Mouse (Mus musculus) adrenal gland, adult (tissue): ENCODE results near the gene Arf5.
A peak's percentile ranks its signal among the peaks of the same experiment; 100 is the strongest.

Experiments used
- DNase-seq, 2 experiments: peaks; one replicate each; pipeline ENCODE4 v3.0.0; 2022 to 2023; ENCODE audit warnings: low spot score in 1 of 2; ENCODE audit not compliant: inconsistent age in 2 of 2

Arf5 gene

GRCm38 (mm10) chr6:28423313-28423712 lies at the start of gene Arf5:
Gene Arf5 (plus strand): TSS chr6:28423560.
- peak; percentile 95 to 99 for DNase-seq

- DNase-seq: no peak
These were observed 41.4 kb upstream of the Arf5 start for GRCm38 (mm10) chr6:28381983-28382382.

GRCm38 (mm10) chr6:28385169-28385568 lies 38.2 kb upstream of the Arf5 start:
- DNase-seq: no peak

GRCm38 (mm10) chr6:28389038-28389437 lies 34.3 kb upstream of the Arf5 start:
- no peak for DNase-seq

- no peak for DNase-seq
These were observed 27.1 kb upstream of the Arf5 start for GRCm38 (mm10) chr6:28396051-28396852.

- peak in 1 of 2 experiments; percentile 55 for DNase-seq
These were observed 26.4 kb upstream of the Arf5 start for GRCm38 (mm10) chr6:28396853-28397457.

GRCm38 (mm10) chr6:28397681-28398203 lies 25.6 kb upstream of the Arf5 start, which contains the start of gene Zfp800:
Gene Zfp800 (minus strand): TSS chr6:28398005.
- peak in 1 of 2 experiments; percentile 60 for DNase-seq

- DNase-seq: no peak
These were observed 24.6 kb upstream of the Arf5 start for GRCm38 (mm10) chr6:28398726-28399125.

GRCm38 (mm10) chr6:28399791-28400190 lies 23.6 kb upstream of the Arf5 start:
- no peak for DNase-seq

GRCm38 (mm10) chr6:28410053-28410452 lies 13.3 kb upstream of the Arf5 start:
- DNase-seq: peak; percentile 31 to 65

GRCm38 (mm10) chr6:28411236-28411635 lies 12.1 kb upstream of the Arf5 start:
- peak in 1 of 2 experiments; percentile 17 for DNase-seq

GRCm38 (mm10) chr6:28416981-28417380 lies 6.4 kb upstream of the Arf5 start:
- DNase-seq: no peak

GRCm38 (mm10) chr6:28418449-28418848 lies 4.9 kb upstream of the Arf5 start:
- DNase-seq: peak; percentile 75 to 90

GRCm38 (mm10) chr6:28419673-28420072 lies 3.7 kb upstream of the Arf5 start:
- peak in 1 of 2 experiments; percentile 65 for DNase-seq

- DNase-seq: peak in 1 of 2 experiments; percentile 35
These were observed 3.0 kb upstream of the Arf5 start for GRCm38 (mm10) chr6:28420361-28420760.

GRCm38 (mm10) chr6:28420865-28421264 lies 2.5 kb upstream of the Arf5 start:
- peak in 1 of 2 experiments; percentile 27 for DNase-seq

GRCm38 (mm10) chr6:28421469-28422000 lies 1.8 kb upstream of the Arf5 start:
- peak; percentile 97 to 99 for DNase-seq

GRCm38 (mm10) chr6:28422651-28423290 lies 589 bp upstream of the Arf5 start:
- peak; percentile 32 to 53 for DNase-seq

- DNase-seq: peak; percentile 74 to 91
These were observed 671 bp downstream of the Arf5 start for GRCm38 (mm10) chr6:28423767-28424695.

- peak in 1 of 2 experiments; percentile 36 for DNase-seq
These were observed 1.7 kb downstream of the Arf5 start for GRCm38 (mm10) chr6:28425019-28425418.
